Mouse (Mus musculus): ENCODE data around the gene Bag1. TPM values are rescaled to one million over a fixed set of nuclear protein-coding genes. Genes with fewer than 3 reads are reported as not detected.
"Not testable (repeated sequence)": the region's sequence is repeated elsewhere in the genome, so short reads cannot be mapped to it uniquely, and the experiment has no call there.

Bag1 gene
- total RNA-seq, 2 experiments from 2014 or later: 147 to 150 TPM

- no peak for DNase-seq
- intact Hi-C loops (cut with DNase I; ENCODE audit: low total_unique reads): no loop called here
These were observed 4.4 kb downstream of the Bag1 start for GRCm38 (mm10) chr4:40943651-40944050.

DNA sequence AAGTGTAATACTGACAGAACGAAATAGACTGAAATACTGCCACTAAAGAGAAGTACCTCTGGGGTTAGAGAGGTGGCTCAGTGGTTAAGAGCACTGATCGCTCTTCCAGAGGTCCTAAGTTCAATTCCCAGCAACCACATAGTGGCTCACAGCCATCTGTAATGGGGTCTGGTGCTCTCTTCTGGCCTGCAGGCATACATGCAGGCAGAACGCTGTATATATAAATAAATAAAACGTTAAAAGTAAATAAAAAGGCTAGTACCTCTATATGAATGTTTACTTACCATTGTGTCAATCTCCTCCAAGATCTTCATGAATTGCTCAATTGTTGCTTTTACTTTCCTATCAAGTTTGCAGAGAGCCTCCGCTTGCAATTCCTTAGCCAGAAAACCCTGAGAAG lies 9.3 kb downstream of the Bag1 start:
- intact Hi-C loops (cut with DNase I; ENCODE audit: low total_unique reads): no loop called here
- no peak for DNase-seq

DNA sequence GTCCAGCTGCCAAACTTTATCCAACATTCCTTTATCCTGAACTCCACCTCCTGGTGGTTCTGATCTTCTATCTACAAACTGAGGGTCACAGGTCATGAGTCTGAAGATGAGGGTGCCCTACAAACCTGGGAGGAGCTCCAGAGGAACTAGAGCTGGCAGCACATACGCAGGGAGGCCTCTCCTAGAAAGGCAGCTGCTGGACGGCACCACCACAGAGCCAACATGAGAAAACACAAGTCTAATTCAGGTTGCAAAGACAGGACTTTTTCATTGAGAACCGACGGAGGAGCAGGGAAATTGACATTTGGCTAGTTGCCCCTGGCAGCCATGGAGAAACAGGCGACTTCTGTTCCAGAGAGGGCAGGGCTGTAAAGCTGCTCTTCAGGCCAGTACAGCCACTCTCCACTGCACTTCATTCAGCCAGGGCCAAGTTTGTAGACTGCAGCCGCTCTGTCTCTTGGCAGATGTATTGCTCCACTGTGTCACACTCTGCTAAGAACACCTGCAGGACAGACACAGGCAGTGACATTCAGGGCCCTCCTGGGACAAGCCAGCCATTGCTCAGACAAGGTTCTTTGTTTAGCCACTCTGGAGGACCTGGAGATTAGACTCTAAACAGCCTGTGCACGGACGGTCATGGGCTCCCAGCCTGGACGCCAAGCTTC lies 11.8 kb downstream of the Bag1 start:
- intact Hi-C loops (cut with DNase I; ENCODE audit: low total_unique reads): no loop called here
- DNase-seq: peak; percentile 57

GRCm38 (mm10) chr4:40934369-40934768 lies 13.7 kb downstream of the Bag1 start:
- intact Hi-C loops (cut with DNase I; ENCODE audit: low total_unique reads); DNase-seq: not testable (repeated sequence)

- intact Hi-C loops (cut with DNase I; ENCODE audit: low total_unique reads): no loop called here
- no peak for DNase-seq
These were observed 14.4 kb downstream of the Bag1 start for GRCm38 (mm10) chr4:40933694-40934093.

- intact Hi-C loops (cut with DNase I; ENCODE audit: low total_unique reads): no loop called here
These were observed 19.0 kb downstream of the Bag1 start for GRCm38 (mm10) chr4:40929046-40929445.

GRCm38 (mm10) chr4:40925568-40925967 lies 22.5 kb downstream of the Bag1 start:
- intact Hi-C loops (cut with DNase I; ENCODE audit: low total_unique reads): no loop called here
- no peak for DNase-seq

More at GRCm38 (mm10) chr4:40929046-40929445, 19.0 kb downstream of the Bag1 start:
- DNase-seq: no peak

GRCm38 (mm10) chr4:40923087-40923651 lies 24.9 kb downstream of the Bag1 start:
- intact Hi-C loops (cut with DNase I; ENCODE audit: low total_unique reads): no loop called here

DNA sequence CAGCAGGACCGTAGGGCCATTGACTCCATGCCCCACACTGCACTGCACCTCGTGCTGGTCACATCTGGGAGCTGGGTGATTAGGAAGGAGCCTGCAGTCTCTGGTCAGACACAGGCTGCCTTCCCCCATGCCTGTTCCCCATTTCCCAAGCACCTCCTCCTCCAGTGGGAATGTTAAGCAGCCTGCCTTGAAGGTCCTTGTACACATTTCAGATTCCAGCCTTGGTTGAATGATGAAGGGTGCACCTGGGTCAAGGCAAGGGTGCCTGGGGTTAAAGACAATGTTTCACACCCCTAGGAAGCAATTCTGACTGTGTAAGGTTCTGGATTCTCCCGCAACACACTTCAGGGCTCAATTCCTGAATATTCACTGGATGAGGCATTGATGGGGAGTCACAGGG lies 26.8 kb downstream of the Bag1 start:
- no peak for DNase-seq
- intact Hi-C loops (cut with DNase I; ENCODE audit: low total_unique reads): no loop called here

More at GRCm38 (mm10) chr4:40923087-40923651, 24.9 kb downstream of the Bag1 start:
- no peak for DNase-seq

DNA sequence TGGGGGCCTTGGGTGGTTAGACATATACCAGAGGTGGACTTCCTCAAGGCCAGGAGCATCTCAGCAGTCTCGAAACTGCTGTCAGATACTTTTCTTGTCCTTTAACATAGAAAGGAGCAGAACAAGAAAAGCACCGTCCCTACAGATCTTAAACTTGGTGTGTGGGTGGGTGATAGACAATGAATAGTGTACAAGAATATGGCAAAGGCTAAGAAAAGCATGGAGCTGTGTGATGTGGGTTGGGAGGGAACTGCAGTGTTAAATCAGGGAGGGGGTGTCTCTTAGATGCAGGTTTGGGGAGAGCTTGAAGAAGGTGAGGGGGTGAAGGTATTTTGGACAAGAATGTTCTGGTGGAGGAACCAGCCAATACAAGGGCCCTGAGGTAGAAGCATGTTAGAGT lies 27.5 kb downstream of the Bag1 start:
- intact Hi-C loops (cut with DNase I; ENCODE audit: low total_unique reads): no loop called here
- no peak for DNase-seq

- no peak for DNase-seq
- intact Hi-C loops (cut with DNase I; ENCODE audit: low total_unique reads): no loop called here
These were observed 28.3 kb downstream of the Bag1 start, which contains the start of gene Spink4 for GRCm38 (mm10) chr4:40919785-40920184. Gene Spink4 (plus strand): TSS chr4:40920052.

DNA sequence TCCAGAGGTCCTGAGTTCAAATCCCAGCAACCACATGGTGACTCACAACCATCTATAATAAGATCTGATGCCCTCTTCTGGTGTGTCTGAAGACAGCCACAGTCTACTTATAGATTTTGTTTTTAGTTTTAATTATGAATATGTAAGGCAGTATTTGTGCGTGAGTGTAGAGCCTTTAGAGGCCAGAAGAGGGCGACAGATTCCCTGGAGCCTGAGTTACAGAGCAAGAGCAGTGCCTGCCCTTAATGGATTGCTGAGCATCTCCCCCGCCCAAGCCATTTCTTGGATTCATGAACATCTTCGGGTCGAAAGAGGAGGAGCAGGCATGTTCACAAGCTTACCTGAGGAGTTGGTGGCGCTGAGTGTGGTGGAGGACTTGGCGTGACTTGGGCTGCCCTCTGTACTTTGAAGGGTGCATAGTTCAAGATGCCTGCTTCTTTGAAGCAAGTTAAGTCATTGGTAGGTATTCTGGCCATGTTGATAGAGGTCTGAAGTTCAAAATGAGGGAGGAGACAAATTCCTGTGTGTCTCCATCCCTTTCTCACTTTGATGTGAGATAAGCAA lies 31.4 kb downstream of the Bag1 start:
- intact Hi-C loops (cut with DNase I; ENCODE audit: low total_unique reads): no loop called here
- no peak for DNase-seq

DNA sequence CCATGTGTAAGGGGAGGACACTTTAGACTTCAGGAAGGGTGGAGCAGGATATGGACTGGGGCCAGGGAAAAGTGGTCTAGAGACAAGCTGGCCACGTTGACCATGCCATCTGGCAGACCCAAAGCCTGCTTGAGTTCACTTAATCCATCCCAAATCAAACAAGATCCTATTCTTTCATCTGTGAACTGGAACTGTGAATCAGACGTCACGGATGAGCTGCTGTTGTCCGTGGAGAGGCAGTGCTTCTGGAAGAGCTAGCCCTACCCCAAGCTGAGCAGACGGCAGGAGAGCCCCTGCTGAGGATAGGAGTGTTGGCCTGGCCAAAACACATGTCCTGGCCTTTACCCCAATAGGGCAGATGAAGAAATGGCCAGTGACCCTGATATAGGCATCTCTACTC lies 32.1 kb downstream of the Bag1 start:
- no peak for DNase-seq
- intact Hi-C loops (cut with DNase I; ENCODE audit: low total_unique reads): no loop called here

GRCm38 (mm10) chr4:40914287-40914867 lies 33.7 kb downstream of the Bag1 start:
- intact Hi-C loops (cut with DNase I; ENCODE audit: low total_unique reads): no loop called here

DNA sequence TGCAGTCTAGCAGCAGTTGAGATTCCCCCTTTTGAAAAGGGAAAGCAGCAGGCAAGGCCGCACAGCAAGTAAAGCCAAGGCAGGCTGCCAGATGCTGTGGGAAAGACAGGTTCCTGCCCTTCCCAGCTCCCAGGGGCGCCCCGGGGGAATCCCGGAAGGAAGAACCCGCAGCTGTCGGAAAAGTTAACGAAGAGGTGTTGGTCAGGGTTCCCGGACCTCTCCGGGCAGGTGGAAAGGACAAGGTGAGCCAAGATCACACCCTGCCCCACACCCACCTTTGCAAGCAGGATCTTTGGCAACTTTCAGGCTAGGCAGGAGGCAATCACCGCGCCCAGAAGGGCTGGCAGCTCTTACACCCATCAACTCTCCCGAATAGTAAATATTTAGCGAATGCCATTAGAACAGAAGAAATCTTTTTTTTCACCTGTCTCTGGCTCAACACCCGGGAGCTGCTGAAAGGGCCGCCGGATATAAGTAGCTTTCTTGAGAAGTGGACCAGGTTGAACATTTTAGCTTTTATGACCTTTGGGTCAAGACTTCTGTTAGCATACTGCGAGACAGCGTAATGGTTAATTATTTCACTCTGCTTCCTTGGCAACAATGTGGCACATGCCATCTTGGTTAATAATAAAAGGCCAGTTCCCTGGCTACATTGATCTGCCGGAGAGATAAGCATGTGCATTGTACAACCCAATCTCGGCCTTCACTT lies 39.7 kb downstream of the Bag1 start:
- intact Hi-C loops (cut with DNase I; ENCODE audit: low total_unique reads): no loop called here
- DNase-seq: peak; percentile 51

More at GRCm38 (mm10) chr4:40914287-40914867, 33.7 kb downstream of the Bag1 start:
- DNase-seq: no peak

DNA sequence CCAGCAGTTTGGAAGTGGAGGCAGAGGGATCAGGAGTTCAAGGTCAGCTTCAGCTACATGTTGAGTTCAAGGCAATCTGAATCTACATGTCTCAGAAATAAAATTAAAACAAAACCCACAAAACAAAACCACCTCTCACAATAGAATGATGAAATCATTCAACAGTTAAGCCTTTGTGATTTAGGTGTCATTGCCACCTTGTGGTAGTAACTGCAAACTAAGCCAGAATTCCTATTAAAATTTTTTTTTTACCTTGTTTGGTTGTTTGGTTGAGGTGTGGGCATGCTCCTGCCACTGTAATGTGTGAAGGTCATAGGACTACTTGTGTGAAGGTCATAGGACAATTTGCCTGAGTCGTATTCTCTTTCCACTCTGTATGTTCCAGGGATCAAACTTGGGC lies 41.8 kb downstream of the Bag1 start:
- no peak for DNase-seq
- intact Hi-C loops (cut with DNase I; ENCODE audit: low total_unique reads): no loop called here

DNA sequence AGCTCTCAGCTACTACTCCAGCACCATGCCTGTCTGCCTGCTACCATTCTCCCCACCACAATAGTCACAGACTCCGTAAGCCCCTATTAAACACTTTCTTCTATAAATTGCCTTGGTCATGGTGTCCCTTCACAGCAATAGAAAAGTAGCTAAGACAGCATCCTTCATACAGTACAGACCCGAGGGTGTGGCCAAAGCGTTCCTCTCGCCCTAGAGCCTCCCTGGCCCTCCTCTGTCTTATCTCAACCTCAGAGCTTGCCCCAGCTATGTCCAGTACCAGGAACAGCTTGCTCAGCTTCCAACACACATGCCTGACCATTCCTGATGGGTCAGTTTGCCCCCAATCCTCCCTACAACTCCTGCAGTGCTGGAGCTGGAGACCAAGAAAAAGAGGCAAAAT lies 47.5 kb downstream of the Bag1 start:
- intact Hi-C loops (cut with DNase I; ENCODE audit: low total_unique reads): no loop called here
- DNase-seq: no peak

DNA sequence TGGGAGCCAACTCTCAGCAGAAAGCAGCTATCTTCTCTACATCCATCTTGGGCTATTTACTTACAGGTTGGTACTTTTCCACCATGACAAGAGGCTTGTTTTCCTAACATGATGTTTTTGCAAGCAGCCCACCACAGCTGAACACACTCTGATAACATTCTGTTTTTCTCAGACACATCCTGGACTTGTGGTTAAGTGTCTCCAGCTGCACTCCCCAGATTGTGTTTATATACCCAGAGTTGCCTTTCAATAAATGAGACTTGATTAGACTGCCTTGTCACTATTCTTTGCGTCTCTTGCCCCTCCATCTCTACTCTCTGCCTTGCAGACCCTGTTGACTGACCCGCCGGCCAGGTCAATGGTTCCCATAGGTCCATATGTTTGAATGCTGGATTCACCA lies 48.0 kb downstream of the Bag1 start:
- intact Hi-C loops (cut with DNase I; ENCODE audit: low total_unique reads): no loop called here
- DNase-seq: no peak

DNA sequence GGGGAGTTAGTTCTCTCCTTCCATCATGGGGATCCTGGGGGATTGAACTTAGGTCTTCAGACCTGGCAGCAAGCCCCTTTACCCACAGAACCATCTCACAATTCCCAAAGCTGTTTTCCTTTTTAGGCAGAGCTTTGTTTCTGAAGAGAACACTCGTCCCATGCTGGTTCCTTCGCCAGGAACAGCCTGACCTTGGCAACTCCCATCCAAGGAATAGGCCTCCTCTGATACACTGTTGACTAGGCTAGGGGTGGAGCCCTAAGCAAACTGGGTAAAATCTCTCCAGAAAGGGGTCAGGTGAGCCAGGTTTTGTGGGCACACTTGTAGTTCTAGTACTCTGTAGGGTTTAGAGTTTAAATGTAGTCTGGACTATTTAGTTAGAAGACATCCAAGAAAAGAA lies 48.8 kb downstream of the Bag1 start:
- intact Hi-C loops (cut with DNase I; ENCODE audit: low total_unique reads): no loop called here
- DNase-seq: no peak

GRCm38 (mm10) chr4:40898476-40899044 lies 49.5 kb downstream of the Bag1 start:
- intact Hi-C loops (cut with DNase I; ENCODE audit: low total_unique reads): no loop called here
- no peak for DNase-seq

All from gastrocnemius, postnatal 14 days (tissue).